Mouse (Mus musculus) stomach, postnatal 0 days (tissue): ENCODE measurements around the gene Fbxl17. TPM values are rescaled to one million over a fixed set of nuclear protein-coding genes. Genes with fewer than 3 reads are reported as not detected.

ENCODE experiments used
- ATAC-seq: fragments of 200-750 bp; cut with Nextera tagmentation; 2 replicates; pipeline ENCODE4 v1.8.0; 2017; ENCODE audit not compliant: low FRiP score, low TSS enrichment
- DNase-seq: peaks from one replicate; pipeline ENCODE4 v3.0.0-alpha.2; 2016; ENCODE audit warnings: low spot score
- H3K27ac ChIP-seq: fragments of 300-500 bp; sonication (generic); replicated peaks from 2 replicates; pipeline ENCODE4 v1.5.1; 2014; ENCODE audit warnings: mild to moderate bottlenecking, control low read depth
- H3K27me3 ChIP-seq: fragments of 300-500 bp; sonication (generic); 2 replicates; pipeline ENCODE4 v1.6.1; 2014; ENCODE audit warnings: low read length; ENCODE audit not compliant: control insufficient read depth, insufficient read depth
- H3K36me3 ChIP-seq: fragments of 300-500 bp; sonication (generic); 2 replicates; pipeline ENCODE4 v1.6.1; 2014; ENCODE audit warnings: low read length, mixed read lengths; ENCODE audit not compliant: control insufficient read depth, insufficient read depth
- H3K4me1 ChIP-seq: fragments of 300-500 bp; sonication (generic); replicated peaks from 2 replicates; pipeline ENCODE4 v1.6.1; 2014; ENCODE audit warnings: antibody characterized with exemption; ENCODE audit not compliant: control insufficient read depth, insufficient read depth
- H3K4me2 ChIP-seq: fragments of 300-500 bp; sonication (generic); replicated peaks from 2 replicates; pipeline ENCODE4 v1.6.1; 2014; ENCODE audit warnings: low read depth, mild to moderate bottlenecking, control low read depth, moderate library complexity
- H3K4me3 ChIP-seq: fragments of 300-500 bp; sonication (generic); 2 replicates; pipeline ENCODE4 v1.5.1; 2014; ENCODE audit warnings: low read depth, low read length, control low read depth
- H3K9ac ChIP-seq: fragments of 300-500 bp; sonication (generic); 2 replicates; pipeline ENCODE4 v1.6.1; 2014; ENCODE audit warnings: mild to moderate bottlenecking, low read length, control low read depth, mixed read lengths
- H3K9me3 ChIP-seq: fragments of 300-500 bp; sonication (generic); 2 replicates; pipeline ENCODE4 v1.6.1; 2016; ENCODE audit warnings: low read length; ENCODE audit not compliant: control insufficient read depth
- CTCF ChIP-seq: IDR thresholded peaks from 2 replicates; pipeline ENCODE4 v1.5.1; 2016; ENCODE audit warnings: antibody characterized with exemption, low read depth, mild to moderate bottlenecking, moderate library complexity
- EP300 ChIP-seq: optimal IDR thresholded peaks from 2 replicates; pipeline ENCODE3; 2016; ENCODE audit warnings: antibody characterized with exemption
- WGBS: fragments of 180-500 bp; shearing (Covaris S2); extraction: QIAGEN DNeasy Blood & Tissue Kit; methylation state at CpG from one replicate; pipeline ENCODE4 v1.1.7; 2014; 5-methylcytosine and 5-hydroxymethylcytosine counted together
- microRNA-seq: library from miRNA; unstranded; fragments of <30 nt; microRNA quantifications from one replicate; pipeline ENCODE4, GENCODE M21; 2016
- polyA plus RNA-seq: library from polyadenylated mRNA; unstranded; fragments of >200 nt; fragmentation: Nextera tagmentation; extraction: Ambion mirVana; gene quantifications from 2 replicates; pipeline ENCODE4 v1.2.1, GENCODE M21; 2015

Fbxl17 gene
- polyA plus RNA-seq, 1 experiment from 2014 or later: 3.6 TPM

GRCm38 (mm10) chr17:63007876-63008275 lies 491.9 kb downstream of the Fbxl17 start:
- Histone ChIP-seq H3K36me3 (no peaks in the 10 kb centered on the region), H3K4me2 (no peak overlapping the region), H3K4me1 (no peaks in the 10 kb centered on the region), H3K9ac (no peak overlapping the region), H3K9me3 (no peaks in the 10 kb centered on the region), H3K27ac (no peak overlapping the region), H3K27me3 (no peaks in the 10 kb centered on the region), H3K4me3 (no peak overlapping the region)
- WGBS: 81% methylated on average over 12 of the region's 12 CpGs
- no peak for ATAC-seq
- no peak for DNase-seq
- TF ChIP-seq CTCF (no peak), EP300 (no peak)

Small RNA genes within 50 kb of the gene (microRNA-seq; reads per million reads assigned to microRNA genes)
- gene Gm24813: not detected
